Mouse (Mus musculus): ENCODE measurements around the gene Smpdl3b.

- TF ChIP-seq CTCF (IDR thresholded peaks at IDR 0.05; ENCODE audit: insufficient read depth, low read depth, low read length) = no peak
- no peak for TF ChIP-seq POLR2A (IDR thresholded peaks at IDR 0.05; ENCODE audit: insufficient read depth, low read depth, low read length)
Observed at GRCm38 (mm10) chr4:132798028-132798427, 41.0 kb upstream of the Smpdl3b start.
